Mouse (Mus musculus) kidney, adult 18-20 months (tissue): ENCODE results near the gene Cenpb.

Experiments
- DNase-seq: peaks from one replicate; pipeline ENCODE4 v3.0.0; 2021

The Cenpb gene

GRCm38 (mm10) chr2:131163924-131164323, 15.9 kb downstream of the Cenpb start:
- peak; percentile 64 for DNase-seq

- DNase-seq, result peak; percentile 57
These were observed 19.2 kb downstream of the Cenpb start for GRCm38 (mm10) chr2:131160671-131161111.

GRCm38 (mm10) chr2:131159938-131160581, 19.8 kb downstream of the Cenpb start, which contains the start of gene 1700037H04Rik:
1700037H04Rik (minus strand) TSS chr2:131160081.
- peak; percentile 95 for DNase-seq

- no peak for DNase-seq
These were observed 20.4 kb downstream of the Cenpb start for GRCm38 (mm10) chr2:131159491-131159910.

DNA sequence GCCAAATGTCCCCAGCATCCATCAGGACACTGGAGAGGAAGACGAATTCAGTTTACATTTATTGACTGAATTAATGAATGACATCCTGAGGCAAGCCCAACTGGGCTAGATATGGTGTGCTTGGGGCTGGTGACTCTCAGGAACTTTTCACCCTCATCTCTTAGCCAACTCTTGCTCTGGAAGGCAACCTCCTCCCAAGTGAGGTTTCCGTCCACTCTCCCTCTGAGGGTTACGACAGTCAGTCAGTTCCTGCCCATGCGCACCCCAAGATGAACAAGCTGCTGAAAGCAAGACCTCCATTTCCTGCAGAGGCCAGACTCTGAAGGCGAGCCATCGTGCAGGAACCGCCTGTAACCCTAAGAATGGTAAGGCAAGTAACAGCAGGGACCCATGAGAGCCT, 22.9 kb downstream of the Cenpb start:
- no peak for DNase-seq

GRCm38 (mm10) chr2:131154036-131154435, 25.8 kb downstream of the Cenpb start:
- no peak for DNase-seq

GRCm38 (mm10) chr2:131152166-131152730, 27.6 kb downstream of the Cenpb start:
- DNase-seq, result no peak

DNA sequence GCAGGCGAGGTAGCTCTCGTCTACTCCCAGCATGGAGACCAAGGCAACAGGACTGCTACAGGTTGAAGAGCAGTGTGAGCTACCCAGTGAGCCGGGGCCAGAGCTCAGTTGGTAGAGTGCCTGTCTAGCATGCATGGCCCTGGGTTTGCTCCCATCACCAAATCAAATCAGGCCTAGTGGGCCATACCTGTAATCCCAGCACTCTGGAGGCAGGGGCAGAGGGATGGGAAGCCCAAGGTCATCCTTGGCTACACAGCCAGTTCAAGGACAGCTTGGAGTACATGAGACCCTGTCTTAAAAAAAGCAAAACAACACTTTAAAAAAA, 30.7 kb downstream of the Cenpb start:
- no peak for DNase-seq

DNA sequence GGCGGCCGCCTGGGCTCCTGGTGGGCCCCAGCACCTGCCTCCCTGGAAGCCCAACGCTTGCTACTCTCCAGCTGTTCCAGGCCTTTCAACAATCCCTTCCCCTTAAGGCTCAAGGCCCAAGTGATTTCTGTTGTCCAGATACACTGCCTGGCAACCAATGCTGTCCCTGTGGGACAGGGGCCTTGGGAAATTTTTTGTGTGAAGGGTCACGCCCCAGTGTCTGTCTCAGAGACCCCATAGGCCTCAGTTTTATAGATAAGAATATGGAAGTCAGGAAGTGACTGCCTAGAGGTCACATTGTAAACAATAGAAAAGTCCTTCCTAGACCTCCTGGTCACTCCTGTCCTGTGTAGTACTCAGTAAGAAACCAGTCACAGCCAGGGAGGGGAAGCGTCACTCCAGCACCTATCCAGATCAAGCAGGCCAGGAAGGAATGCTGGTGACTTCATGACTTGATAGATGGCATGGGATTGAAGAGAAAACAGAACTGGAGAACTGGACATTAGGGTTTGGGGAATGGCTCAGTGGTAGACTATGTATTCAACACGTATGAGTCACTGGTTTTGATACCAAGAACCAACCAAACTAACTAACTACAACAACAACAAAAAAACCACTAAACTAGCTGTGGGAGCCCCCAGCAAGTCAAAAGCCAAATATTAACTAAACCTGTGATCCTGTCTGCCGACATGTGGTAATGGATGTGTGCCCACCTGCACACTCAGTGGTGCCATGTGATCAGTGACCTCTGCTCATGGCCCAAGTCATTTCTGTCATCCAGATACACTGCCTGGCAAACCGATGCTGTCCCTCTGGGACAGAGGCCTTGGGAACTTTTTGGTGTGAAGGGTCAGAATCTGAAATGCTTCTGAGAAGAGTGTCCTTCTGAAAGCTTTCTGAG, 31.3 kb downstream of the Cenpb start:
- DNase-seq, result no peak

DNA sequence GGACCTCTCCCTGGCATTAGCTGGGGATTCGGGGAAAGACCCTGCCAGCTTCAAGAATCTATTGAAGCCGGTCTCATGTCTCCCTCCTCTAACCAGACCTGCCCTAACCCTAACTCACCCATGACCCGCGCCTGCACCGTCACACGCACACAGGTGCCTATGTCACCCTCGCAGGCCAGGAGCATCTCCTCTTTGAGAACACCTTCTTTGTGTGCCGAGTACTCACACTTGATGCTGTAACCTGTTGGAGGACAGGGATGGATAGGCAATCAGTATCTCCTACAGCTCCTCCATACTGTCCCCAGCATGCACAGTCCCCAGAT, 32.9 kb downstream of the Cenpb start:
- DNase-seq, result no peak

DNA sequence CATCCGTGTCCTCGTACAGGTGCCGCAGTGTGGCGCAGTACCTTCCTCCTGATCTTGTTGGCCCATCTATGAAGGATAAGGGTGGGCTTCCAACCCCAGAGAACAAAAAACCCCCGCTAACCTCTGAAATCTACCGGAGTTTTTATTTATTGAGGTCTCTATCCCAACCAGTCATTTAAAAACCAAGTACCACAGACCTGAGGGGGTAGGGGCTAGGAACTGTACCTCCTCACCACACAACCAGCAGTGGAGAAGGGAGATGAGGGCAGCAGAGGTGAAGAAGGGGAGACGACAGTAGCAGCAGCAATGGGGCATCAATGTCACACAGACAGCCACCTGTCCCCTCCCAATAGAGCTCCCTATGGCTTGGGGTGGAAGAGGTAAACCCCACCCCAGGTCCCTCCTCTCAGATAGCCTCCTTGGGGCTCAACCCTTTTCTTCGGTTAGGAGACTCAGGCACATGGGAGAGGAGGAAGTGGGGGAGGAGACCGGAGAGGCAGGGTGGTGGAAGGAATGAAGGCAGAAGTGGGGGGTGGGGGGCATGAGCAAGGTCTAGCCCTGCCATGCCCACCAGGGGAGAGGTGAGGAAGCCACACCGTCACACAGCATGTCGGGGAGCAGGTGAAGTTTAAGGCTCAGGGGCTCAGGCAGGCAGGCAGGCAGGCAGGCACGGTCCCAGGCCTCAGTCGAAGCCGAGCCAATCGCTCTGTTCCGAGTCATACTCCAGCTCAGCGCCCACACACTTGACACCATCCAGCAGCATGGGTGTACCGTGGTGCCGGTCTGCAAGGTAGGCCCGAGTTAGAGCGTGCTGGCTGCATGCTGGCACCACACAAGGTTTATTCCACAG, 33.4 kb downstream of the Cenpb start:
- no peak for DNase-seq

- DNase-seq, result no peak
These were observed 34.3 kb downstream of the Cenpb start for GRCm38 (mm10) chr2:131145536-131145935.

GRCm38 (mm10) chr2:131145121-131145520, 34.7 kb downstream of the Cenpb start:
- DNase-seq, result no peak

GRCm38 (mm10) chr2:131143007-131143780, 36.7 kb downstream of the Cenpb start:
- no peak for DNase-seq

DNA sequence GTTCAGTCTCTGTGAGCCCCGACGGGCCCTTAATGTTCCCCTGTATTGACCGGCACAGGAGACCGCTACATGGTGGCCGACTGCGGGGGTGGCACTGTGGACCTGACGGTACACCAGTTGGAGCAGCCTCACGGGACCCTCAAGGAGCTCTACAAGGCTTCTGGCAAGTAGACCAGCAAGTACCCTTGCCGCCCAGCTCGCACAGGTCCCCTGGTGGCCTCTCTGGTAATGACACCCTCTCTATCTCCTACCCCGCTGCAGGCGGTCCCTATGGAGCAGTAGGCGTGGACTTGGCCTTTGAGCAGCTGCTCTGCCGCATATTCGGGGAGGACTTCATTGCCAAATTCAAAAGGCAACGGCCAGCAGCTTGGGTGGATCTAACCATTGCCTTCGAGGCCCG, 37.3 kb downstream of the Cenpb start:
- peak; percentile 74 for DNase-seq

GRCm38 (mm10) chr2:131141336-131141986, 38.4 kb downstream of the Cenpb start:
- DNase-seq, result no peak

DNA sequence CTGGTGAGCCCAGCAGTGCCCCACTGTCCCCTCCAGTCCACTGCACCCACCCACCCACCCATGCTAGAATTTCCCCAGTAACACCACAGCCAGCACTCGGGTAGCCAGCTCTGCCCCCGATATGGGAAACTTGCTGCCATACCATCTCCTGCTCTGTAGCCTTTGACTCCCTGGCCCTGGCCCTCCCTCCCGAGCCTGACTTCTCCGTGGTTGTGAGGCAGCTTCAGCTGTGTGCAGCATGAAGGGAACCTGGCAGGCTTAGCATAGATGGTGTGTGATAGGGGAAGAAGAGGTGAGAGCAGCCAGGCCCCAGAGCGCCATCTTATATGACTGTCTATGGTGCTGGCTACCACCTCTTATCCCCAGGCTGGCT, 39.3 kb downstream of the Cenpb start:
- no peak for DNase-seq

GRCm38 (mm10) chr2:131139886-131140532, 39.9 kb downstream of the Cenpb start:
- DNase-seq, result peak; percentile 35

GRCm38 (mm10) chr2:131139287-131139686, 40.6 kb downstream of the Cenpb start:
- no peak for DNase-seq

DNA sequence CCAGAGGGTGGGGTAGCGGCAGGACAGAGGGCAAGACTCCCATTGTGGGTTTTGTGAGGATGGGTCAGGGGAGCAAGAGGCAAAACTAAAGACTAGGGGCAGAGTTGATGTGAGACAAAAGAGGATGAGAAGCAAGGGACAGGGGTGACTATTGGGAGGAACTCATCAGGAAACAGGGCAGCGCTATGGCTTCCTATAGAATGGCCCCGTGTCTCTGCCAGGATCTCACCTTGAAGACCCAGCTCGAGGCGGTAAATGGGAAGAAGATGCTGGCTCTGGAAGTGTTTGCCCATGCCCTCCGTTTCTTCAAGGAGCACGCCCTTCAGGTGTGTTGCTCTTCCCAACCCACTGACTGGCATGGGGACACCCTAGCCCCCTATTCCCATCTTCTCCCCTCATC, 41.1 kb downstream of the Cenpb start:
- DNase-seq, result no peak

DNA sequence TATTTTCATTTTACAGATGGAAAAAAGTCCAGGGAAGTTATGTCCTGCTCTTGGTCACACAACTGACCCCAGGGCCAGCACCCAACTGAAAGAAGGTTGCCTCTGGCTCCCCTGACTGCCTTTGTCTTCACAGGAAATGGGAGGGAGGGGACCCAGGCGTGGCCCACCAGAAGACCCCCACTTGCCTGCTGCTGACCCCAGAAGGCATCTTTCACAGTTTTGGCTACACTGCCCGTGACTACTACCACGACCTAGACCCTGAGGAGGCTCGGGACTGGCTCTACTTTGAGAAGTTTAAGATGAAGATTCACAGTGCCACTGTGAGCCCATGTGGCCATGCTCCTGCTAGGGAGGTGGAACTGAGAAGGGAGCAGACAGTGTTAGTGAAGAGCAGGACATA, 41.6 kb downstream of the Cenpb start:
- DNase-seq, result no peak
